Mouse (Mus musculus) hematopoietic stem cell, adult 5-6 weeks (primary cell): ENCODE results near the gene Elmo1. TPM values are rescaled to one million over a fixed set of nuclear protein-coding genes. Genes with fewer than 3 reads are reported as not detected.

Source experiments
- ATAC-seq, 2 experiments: fragments of 125-278 bp in 1 of 2; replicated peaks in 1 of 2; 2 replicates each; pipeline ENCODE4 v1.8.0; 2016 to 2017; ENCODE audit warnings: inconsistent platforms in 2 of 2, mild to moderate bottlenecking in 2 of 2, moderate number of reproducible peaks in 2 of 2, low read depth in 1 of 2, moderate TSS enrichment in 1 of 2; ENCODE audit not compliant: low FRiP score in 2 of 2, poor library complexity in 2 of 2, severe bottlenecking in 2 of 2, insufficient read depth in 1 of 2, low TSS enrichment in 1 of 2
- total RNA-seq: library from RNA; stranded (forward); fragments of 172-1452, 232-1000 nt; gene quantifications from 2 replicates; pipeline ENCODE4 v1.2.3, GENCODE M21; 2017

Gene Elmo1
- total RNA-seq, 1 experiment from 2014 or later = 91.4 TPM

DNA sequence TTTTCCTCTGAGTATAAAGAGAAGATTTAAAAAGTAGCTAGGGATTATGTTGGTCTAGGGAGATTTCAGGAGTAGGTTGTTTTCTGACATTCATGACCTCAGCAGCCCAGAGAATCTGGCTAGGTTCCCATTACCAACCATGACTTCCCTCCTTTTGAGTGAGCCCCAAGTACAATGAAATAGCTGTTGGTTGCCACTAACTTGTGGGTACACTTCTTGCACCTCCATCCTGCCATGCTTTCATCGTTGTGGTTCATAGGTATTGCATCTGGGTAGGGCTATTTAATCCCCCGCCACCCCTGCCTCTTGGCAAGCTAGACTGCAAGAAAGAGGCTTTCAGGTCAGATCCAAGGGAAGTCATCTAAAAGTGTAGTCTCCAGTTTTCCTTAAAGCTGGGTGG is 262.2 kb downstream of the Elmo1 start:
- peak; percentile 22 to 46; a peak in 2 of 4 replicates for ATAC-seq

- no peak for ATAC-seq
Observed at GRCm38 (mm10) chr13:20353862-20354603, 263.6 kb downstream of the Elmo1 start.

DNA sequence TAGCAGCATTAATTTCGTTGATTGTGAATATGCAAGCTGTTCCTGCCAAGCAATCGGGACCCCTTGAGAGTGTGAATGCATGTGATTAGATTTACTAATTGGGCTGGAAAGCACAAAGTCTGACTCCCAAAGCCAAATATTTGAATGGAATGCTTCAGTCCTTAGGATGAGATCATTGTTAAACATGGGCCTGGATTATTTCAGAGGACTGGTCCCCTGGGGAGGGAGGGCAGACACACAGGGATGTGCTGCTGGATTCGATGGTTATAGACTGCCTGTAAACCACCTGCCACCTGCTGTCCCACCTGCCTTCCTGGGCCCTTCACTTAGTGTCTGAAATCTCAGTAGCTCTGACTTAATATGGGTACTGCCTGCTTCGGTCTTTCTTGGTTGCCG is 264.2 kb downstream of the Elmo1 start:
- ATAC-seq = no peak

DNA sequence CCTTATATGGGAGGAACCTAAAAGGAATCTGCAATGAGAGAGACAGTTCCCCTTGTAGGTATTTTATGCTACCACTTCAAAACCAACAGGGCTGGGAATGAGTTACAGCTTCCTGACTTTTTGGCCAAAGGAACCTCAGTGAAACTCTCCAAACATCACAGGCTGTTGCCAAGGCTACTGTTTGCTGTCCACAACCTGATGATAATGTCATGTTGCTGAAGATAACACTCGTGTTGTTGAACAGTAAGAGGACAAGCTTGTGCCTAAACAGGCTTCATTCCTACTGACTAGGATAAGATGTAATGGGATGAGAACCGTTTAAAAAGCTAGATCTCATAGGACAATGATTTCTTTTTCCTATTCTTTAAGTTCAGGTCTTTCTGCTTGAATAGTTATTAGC is 272.1 kb downstream of the Elmo1 start:
- no peak for ATAC-seq

DNA sequence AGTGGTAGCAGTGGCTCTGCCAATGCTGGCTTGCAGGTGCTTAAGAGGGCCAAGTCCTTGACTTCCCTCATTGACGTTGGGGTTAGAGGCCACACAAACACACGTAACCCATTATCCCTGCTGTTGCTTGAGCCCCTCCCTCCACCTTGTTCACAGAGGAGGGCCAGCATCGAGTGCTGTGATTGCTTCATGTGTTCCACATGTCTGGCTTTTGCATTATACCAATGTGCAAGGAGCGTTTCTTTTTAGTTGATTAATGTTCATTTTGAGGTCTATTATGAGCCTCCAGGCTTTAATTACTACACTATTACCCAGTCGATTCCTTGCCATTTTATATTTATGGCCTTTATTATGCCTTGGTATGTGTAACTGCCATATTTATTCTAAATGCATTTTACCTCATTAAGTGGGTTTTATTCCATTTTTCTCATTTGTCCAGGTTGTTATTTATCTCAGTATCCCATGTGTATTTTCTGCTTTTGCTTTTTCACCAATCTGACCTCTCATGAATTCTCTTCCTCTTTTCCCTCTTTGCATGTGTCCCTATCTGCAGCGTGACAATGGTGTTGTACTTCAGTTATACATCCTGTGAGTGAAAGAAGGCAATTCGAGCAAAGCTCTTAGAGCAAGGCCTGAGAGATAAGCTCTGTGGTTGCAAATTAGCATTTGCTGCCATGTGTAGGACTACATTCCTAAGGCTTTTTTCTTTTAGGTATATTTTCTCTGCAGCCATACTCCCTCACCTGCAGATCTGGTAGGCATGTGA is 275.6 kb downstream of the Elmo1 start:
- peak in 1 of 2 experiments; percentile 12; a peak in 1 of 4 replicates for ATAC-seq

- no peak for ATAC-seq
Observed at GRCm38 (mm10) chr13:20370036-20370802, 279.8 kb downstream of the Elmo1 start.

DNA sequence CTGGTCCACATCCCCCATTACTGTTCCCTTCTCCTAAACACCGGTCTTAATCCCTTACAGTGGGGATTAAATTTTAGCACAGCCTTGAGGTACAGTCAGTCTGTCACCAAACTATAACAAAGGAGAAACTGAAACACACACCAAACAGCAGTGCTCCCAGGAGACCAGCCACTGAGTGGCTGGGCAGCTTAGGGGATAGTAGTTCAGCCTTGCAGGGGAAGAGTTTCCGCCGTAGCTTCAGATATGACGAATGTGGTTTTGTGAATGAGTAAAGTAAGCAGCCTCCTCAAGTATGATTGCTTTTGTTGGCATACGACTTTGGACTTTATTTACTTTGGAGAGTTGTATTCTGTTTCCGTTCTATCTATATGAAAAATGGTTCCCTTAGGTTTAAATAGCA is 281.1 kb downstream of the Elmo1 start:
- no peak for ATAC-seq

GRCm38 (mm10) chr13:20372335-20372734 is 281.9 kb downstream of the Elmo1 start:
- no peak for ATAC-seq

GRCm38 (mm10) chr13:20378869-20379268 is 288.5 kb downstream of the Elmo1 start:
- no peak for ATAC-seq

DNA sequence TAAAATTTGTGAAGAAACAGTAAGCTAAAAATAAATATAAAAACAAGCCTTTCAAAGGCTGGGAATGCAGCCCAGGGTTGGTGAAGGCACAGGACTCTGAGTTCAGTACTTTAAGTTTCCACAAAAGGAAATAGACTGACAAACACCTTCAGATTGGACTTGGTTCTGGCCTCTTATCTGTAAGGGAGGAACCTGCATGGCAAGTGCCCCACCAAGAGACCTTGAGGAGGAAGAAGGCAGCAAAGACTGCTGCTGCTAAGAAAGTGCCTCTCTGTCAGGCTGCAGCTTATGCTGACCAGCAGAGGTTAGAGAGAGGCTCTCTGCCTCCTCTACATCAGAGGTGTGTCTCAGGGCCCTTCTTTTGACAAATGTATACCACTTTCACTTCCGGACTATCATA is 293.5 kb downstream of the Elmo1 start:
- ATAC-seq = no peak

DNA sequence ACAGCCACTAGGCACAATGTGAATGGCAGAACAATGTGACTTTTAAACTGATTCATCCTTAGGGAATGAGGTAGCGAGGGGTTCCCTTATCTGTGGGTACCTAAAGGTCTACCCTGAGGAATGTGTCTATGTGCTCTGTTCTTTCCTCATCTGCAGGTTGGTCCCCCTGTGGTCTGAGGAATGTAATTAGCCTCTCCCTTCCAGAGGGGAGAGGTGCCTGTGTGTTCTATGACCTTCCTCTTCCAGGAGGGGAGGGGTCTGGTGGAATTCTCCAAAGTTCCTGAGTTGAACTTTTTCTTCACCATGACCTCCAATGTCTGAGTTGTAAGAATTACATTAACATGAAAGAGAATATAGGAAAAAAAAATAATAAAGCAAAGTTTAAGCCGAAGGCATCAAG is 294.4 kb downstream of the Elmo1 start:
- no peak for ATAC-seq

GRCm38 (mm10) chr13:20385423-20385822 is 295.0 kb downstream of the Elmo1 start:
- no peak for ATAC-seq

- ATAC-seq = no peak
Observed at GRCm38 (mm10) chr13:20386462-20387141, 296.2 kb downstream of the Elmo1 start.

- ATAC-seq = no peak
Observed at GRCm38 (mm10) chr13:20392824-20393598, 302.6 kb downstream of the Elmo1 start.

- ATAC-seq = no peak
Observed at GRCm38 (mm10) chr13:20397744-20398143, 307.3 kb downstream of the Elmo1 start.

- no peak for ATAC-seq
Observed at GRCm38 (mm10) chr13:20398311-20398710, 307.9 kb downstream of the Elmo1 start.

DNA sequence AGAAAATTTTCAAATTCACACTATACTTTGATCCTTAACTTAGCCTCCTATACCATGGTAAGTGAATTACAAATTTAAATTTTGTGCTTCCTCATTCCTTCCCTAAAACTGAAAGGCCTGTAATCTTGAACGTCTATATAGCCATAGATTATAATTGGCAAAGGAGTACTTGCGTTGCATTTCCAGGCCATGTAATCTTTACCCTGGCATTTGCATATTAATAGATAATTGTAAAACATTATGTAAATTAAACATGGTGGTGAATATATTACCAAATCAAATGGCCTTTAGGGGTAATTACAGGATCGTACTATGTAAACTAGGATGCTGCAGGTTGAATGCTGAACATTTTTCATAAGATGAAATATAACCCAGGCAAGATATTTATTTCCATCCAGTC is 314.1 kb downstream of the Elmo1 start:
- ATAC-seq = no peak
